Mouse (Mus musculus): ENCODE measurements around the gene Olfr119. TPM values are rescaled to one million over a fixed set of nuclear protein-coding genes. Genes with fewer than 3 reads are reported as not detected.
"Not testable (repeated sequence)": the region's sequence is repeated elsewhere in the genome, so short reads cannot be mapped to it uniquely, and the experiment has no call there.

Gene Olfr119
- not detected in 2 replicates for total RNA-seq (2015; ENCODE audit: low replicate concordance)
- total RNA-seq (2017; ENCODE audit: low replicate concordance), result not detected in 2 replicates

GRCm38 (mm10) chr17:37696264-37696663 lies at the start of gene Olfr119:
Olfr119 (plus strand) TSS chr17:37696564.
- not testable (repeated sequence) for ATAC-seq (replicated peaks; ENCODE audit: low FRiP score, poor library complexity, severe bottlenecking)

DNA sequence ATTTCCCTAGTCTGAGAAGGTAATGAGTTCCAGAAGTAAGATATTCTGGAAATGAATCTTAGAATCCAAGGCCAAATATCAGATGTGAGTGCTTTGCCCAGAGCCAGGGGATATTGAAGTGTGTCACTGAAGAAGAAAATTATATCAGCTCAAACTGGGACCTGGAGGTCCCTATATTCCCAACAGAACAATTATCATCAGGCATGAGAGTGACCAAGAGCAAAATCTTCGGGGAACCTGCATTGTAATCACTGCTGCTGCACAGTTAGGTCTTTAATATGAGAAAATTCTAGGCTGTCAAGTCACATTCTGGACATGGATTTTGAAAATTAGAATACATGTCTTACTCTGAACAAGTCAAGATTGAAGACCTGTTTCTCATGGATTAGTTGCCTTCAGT lies 32.7 kb upstream of the Olfr119 start, which contains the start of gene Olfr117:
Gene Olfr117, minus strand, starts transcription at position 101 of the 400 bp plus-strand sequence.
- ATAC-seq (replicated peaks; ENCODE audit: low FRiP score, poor library complexity, severe bottlenecking), result no peak

- no peak for ATAC-seq (replicated peaks; ENCODE audit: low FRiP score, poor library complexity, severe bottlenecking)
Measured at GRCm38 (mm10) chr17:37666688-37667087, 29.7 kb upstream of the Olfr119 start, which contains the start of gene Olfr118. Olfr118 (plus strand) TSS chr17:37666988.

- ATAC-seq (replicated peaks; ENCODE audit: low FRiP score, poor library complexity, severe bottlenecking), result no peak
Measured at GRCm38 (mm10) chr17:37721508-37721907, 25.1 kb downstream of the Olfr119 start, which contains the start of gene Olfr120. Olfr120 (plus strand) TSS chr17:37721808.

DNA sequence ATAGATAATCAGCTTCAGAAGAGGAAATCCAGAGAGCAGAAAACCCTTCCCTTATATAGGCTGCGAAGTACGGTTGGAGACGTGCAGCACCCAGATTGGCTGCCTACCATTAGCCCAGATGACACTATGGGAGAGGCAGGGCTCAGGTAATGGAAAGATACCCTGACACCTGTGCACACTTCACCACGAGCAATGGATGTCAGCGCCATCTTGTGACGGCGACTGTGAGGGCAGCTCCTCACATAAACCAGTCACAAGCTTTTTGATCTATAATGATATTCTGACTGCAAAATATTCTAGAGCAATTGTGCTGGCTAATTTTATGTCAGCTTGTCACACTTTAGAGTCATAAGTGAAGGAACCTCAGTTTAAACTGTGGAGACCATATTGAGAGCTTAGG lies 41.7 kb downstream of the Olfr119 start:
- ATAC-seq (replicated peaks; ENCODE audit: low FRiP score, poor library complexity, severe bottlenecking), result no peak

Other genes with a start within 250 kb of the Olfr119 start
- not detected in 2 replicates for gene Olfr109, start 237.6 kb upstream of the Olfr119 start, total RNA-seq (2015; ENCODE audit: low replicate concordance)
- gene Olfr109, start 237.6 kb upstream of the Olfr119 start, total RNA-seq (2017; ENCODE audit: low replicate concordance), result not detected in 2 replicates
- not detected in 2 replicates for gene H2-M2, start 213.0 kb upstream of the Olfr119 start, total RNA-seq (2015; ENCODE audit: low replicate concordance)
- not detected in 2 replicates for gene H2-M2, start 213.0 kb upstream of the Olfr119 start, total RNA-seq (2017; ENCODE audit: low replicate concordance)
- gene Olfr110, start 204.1 kb upstream of the Olfr119 start, total RNA-seq (2015; ENCODE audit: low replicate concordance), result not detected in 2 replicates
- gene Olfr110, start 204.1 kb upstream of the Olfr119 start, total RNA-seq (2017; ENCODE audit: low replicate concordance), result not detected in 2 replicates
- not detected in 2 replicates for gene Olfr111, start 188.5 kb upstream of the Olfr119 start, total RNA-seq (2015; ENCODE audit: low replicate concordance)
- not detected in 2 replicates for gene Olfr111, start 188.5 kb upstream of the Olfr119 start, total RNA-seq (2017; ENCODE audit: low replicate concordance)
- not detected in 2 replicates for gene Olfr112, start 127.1 kb upstream of the Olfr119 start, total RNA-seq (2015; ENCODE audit: low replicate concordance)
- gene Olfr112, start 127.1 kb upstream of the Olfr119 start, total RNA-seq (2017; ENCODE audit: low replicate concordance), result not detected in 2 replicates
- not detected in 2 replicates for gene Olfr113, start 118.9 kb upstream of the Olfr119 start, total RNA-seq (2015; ENCODE audit: low replicate concordance)
- not detected in 2 replicates for gene Olfr113, start 118.9 kb upstream of the Olfr119 start, total RNA-seq (2017; ENCODE audit: low replicate concordance)
- not detected in 2 replicates for gene Olfr114, start 103.8 kb upstream of the Olfr119 start, total RNA-seq (2015; ENCODE audit: low replicate concordance)
- not detected in 2 replicates for gene Olfr114, start 103.8 kb upstream of the Olfr119 start, total RNA-seq (2017; ENCODE audit: low replicate concordance)
- not detected in 2 replicates for gene Olfr115, start 69.5 kb upstream of the Olfr119 start, total RNA-seq (2015; ENCODE audit: low replicate concordance)
- gene Olfr115, start 69.5 kb upstream of the Olfr119 start, total RNA-seq (2017; ENCODE audit: low replicate concordance), result not detected in 2 replicates
- gene Olfr116, start 69.4 kb upstream of the Olfr119 start, total RNA-seq (2015; ENCODE audit: low replicate concordance), result not detected in 2 replicates
- not detected in 2 replicates for gene Olfr116, start 69.4 kb upstream of the Olfr119 start, total RNA-seq (2017; ENCODE audit: low replicate concordance)
- not detected in 2 replicates for gene Olfr117, start 32.8 kb upstream of the Olfr119 start, total RNA-seq (2015; ENCODE audit: low replicate concordance)
- gene Olfr117, start 32.8 kb upstream of the Olfr119 start, total RNA-seq (2017; ENCODE audit: low replicate concordance), result not detected in 2 replicates
- gene Olfr118, start 29.6 kb upstream of the Olfr119 start, total RNA-seq (2015; ENCODE audit: low replicate concordance), result not detected in 2 replicates
- gene Olfr118, start 29.6 kb upstream of the Olfr119 start, total RNA-seq (2017; ENCODE audit: low replicate concordance), result not detected in 2 replicates
- not detected in 2 replicates for gene Olfr120, start 25.2 kb downstream of the Olfr119 start, total RNA-seq (2015; ENCODE audit: low replicate concordance)
- gene Olfr120, start 25.2 kb downstream of the Olfr119 start, total RNA-seq (2017; ENCODE audit: low replicate concordance), result not detected in 2 replicates
- gene Olfr121, start 52.3 kb downstream of the Olfr119 start, total RNA-seq (2015; ENCODE audit: low replicate concordance), result not detected in 2 replicates
- gene Olfr121, start 52.3 kb downstream of the Olfr119 start, total RNA-seq (2017; ENCODE audit: low replicate concordance), result not detected in 2 replicates
- not detected in 2 replicates for gene Olfr122, start 72.0 kb downstream of the Olfr119 start, total RNA-seq (2015; ENCODE audit: low replicate concordance)
- not detected in 2 replicates for gene Olfr122, start 72.0 kb downstream of the Olfr119 start, total RNA-seq (2017; ENCODE audit: low replicate concordance)
- not detected in 2 replicates for gene Olfr123, start 97.0 kb downstream of the Olfr119 start, total RNA-seq (2015; ENCODE audit: low replicate concordance)
- not detected in 2 replicates for gene Olfr123, start 97.0 kb downstream of the Olfr119 start, total RNA-seq (2017; ENCODE audit: low replicate concordance)
- not detected in 2 replicates for gene Olfr124, start 103.3 kb downstream of the Olfr119 start, total RNA-seq (2015; ENCODE audit: low replicate concordance)
- not detected in 2 replicates for gene Olfr124, start 103.3 kb downstream of the Olfr119 start, total RNA-seq (2017; ENCODE audit: low replicate concordance)
- not detected in 2 replicates for gene Olfr125, start 136.4 kb downstream of the Olfr119 start, total RNA-seq (2015; ENCODE audit: low replicate concordance)
- not detected in 2 replicates for gene Olfr125, start 136.4 kb downstream of the Olfr119 start, total RNA-seq (2017; ENCODE audit: low replicate concordance)
- not detected in 2 replicates for gene Olfr126, start 150.9 kb downstream of the Olfr119 start, total RNA-seq (2015; ENCODE audit: low replicate concordance)
- gene Olfr126, start 150.9 kb downstream of the Olfr119 start, total RNA-seq (2017; ENCODE audit: low replicate concordance), result not detected in 2 replicates
- gene Olfr127, start 203.9 kb downstream of the Olfr119 start, total RNA-seq (2015; ENCODE audit: low replicate concordance), result not detected in 2 replicates
- gene Olfr127, start 203.9 kb downstream of the Olfr119 start, total RNA-seq (2017; ENCODE audit: low replicate concordance), result not detected in 2 replicates
- gene Olfr128, start 224.0 kb downstream of the Olfr119 start, total RNA-seq (2015; ENCODE audit: low replicate concordance), result not detected in 2 replicates
- gene Olfr128, start 224.0 kb downstream of the Olfr119 start, total RNA-seq (2017; ENCODE audit: low replicate concordance), result not detected in 2 replicates